Mouse (Mus musculus): Measurements from ENCODE around the gene Tjp3.

Tjp3 gene

GRCm38 (mm10) chr10:81291511-81292104 lies at the start of gene Tjp3:
TSS of gene Tjp3 (minus strand) at chr10:81291581.
- DNase-seq (ENCODE audit: low read depth, low spot score), result no peak

GRCm38 (mm10) chr10:81340551-81341332 lies 49.4 kb upstream of the Tjp3 start:
- DNase-seq (ENCODE audit: low read depth, low spot score), result no peak

- no peak for DNase-seq (ENCODE audit: low read depth, low spot score)
Observed at GRCm38 (mm10) chr10:81336558-81336957, 45.2 kb upstream of the Tjp3 start.

GRCm38 (mm10) chr10:81335393-81336340 lies 44.3 kb upstream of the Tjp3 start:
- no peak for DNase-seq (ENCODE audit: low read depth, low spot score)

GRCm38 (mm10) chr10:81334324-81334723 lies 42.9 kb upstream of the Tjp3 start:
- no peak for DNase-seq (ENCODE audit: low read depth, low spot score)

- DNase-seq (ENCODE audit: low read depth, low spot score), result no peak
Observed at GRCm38 (mm10) chr10:81332277-81332676, 40.9 kb upstream of the Tjp3 start.

GRCm38 (mm10) chr10:81330007-81330406 lies 38.6 kb upstream of the Tjp3 start:
- DNase-seq (ENCODE audit: low read depth, low spot score), result no peak

- no peak for DNase-seq (ENCODE audit: low read depth, low spot score)
Observed at GRCm38 (mm10) chr10:81329194-81329975, 38.0 kb upstream of the Tjp3 start.

GRCm38 (mm10) chr10:81328386-81328785 lies 37.0 kb upstream of the Tjp3 start, which contains the start of gene Tbxa2r:
TSS of gene Tbxa2r (plus strand) at chr10:81328731.
- DNase-seq (ENCODE audit: low read depth, low spot score), result no peak

- DNase-seq (ENCODE audit: low read depth, low spot score), result no peak
Observed at GRCm38 (mm10) chr10:81327959-81328358, 36.6 kb upstream of the Tjp3 start.

GRCm38 (mm10) chr10:81326858-81327257 lies 35.5 kb upstream of the Tjp3 start:
- DNase-seq (ENCODE audit: low read depth, low spot score), result no peak

GRCm38 (mm10) chr10:81325781-81326180 lies 34.4 kb upstream of the Tjp3 start:
- DNase-seq (ENCODE audit: low read depth, low spot score), result no peak

- DNase-seq (ENCODE audit: low read depth, low spot score), result no peak
Observed at GRCm38 (mm10) chr10:81325176-81325575, 33.8 kb upstream of the Tjp3 start.

GRCm38 (mm10) chr10:81323791-81324530 lies 32.6 kb upstream of the Tjp3 start:
- no peak for DNase-seq (ENCODE audit: low read depth, low spot score)

- no peak for DNase-seq (ENCODE audit: low read depth, low spot score)
Observed at GRCm38 (mm10) chr10:81323141-81323775, 31.9 kb upstream of the Tjp3 start.

- no peak for DNase-seq (ENCODE audit: low read depth, low spot score)
Observed at GRCm38 (mm10) chr10:81322444-81322843, 31.1 kb upstream of the Tjp3 start.

- DNase-seq (ENCODE audit: low read depth, low spot score), result no peak
Observed at GRCm38 (mm10) chr10:81321436-81321835, 30.1 kb upstream of the Tjp3 start.

- DNase-seq (ENCODE audit: low read depth, low spot score), result peak; percentile 100
Observed at GRCm38 (mm10) chr10:81320550-81321347, 29.4 kb upstream of the Tjp3 start, which contains the start of gene Cactin. TSS of gene Cactin (plus strand) at chr10:81321103.
